26 mouse cellular contexts compared by ENCODE assay signal in genomic region chr5:108760002-108760401, GRCm38 (mm10). TPM values are rescaled to one million over a fixed set of nuclear protein-coding genes. Genes with fewer than 3 reads are reported as not detected.
"Had no signal": no experiment of that assay in that cellular context is flagged by ENCODE, and none has a peak within 500 bp of the region (broad histone marks: within the 10 kb centered on the region; RNA-seq: fewer than 3 reads in every experiment).

No protein-coding gene starts in this region.

- H3K27ac ChIP-seq: neural tube, embryonic 12.5 days; neural tube, embryonic 13.5 days; neural tube, embryonic 15.5 days; stomach, embryonic 15.5 days; stomach, postnatal 0 days had no signal

- H3K9me3 ChIP-seq: neural tube, embryonic 12.5 days; neural tube, embryonic 13.5 days; neural tube, embryonic 15.5 days; stomach, embryonic 15.5 days had no signal

- H3K9ac ChIP-seq: neural tube, embryonic 12.5 days; neural tube, embryonic 13.5 days; neural tube, embryonic 15.5 days; stomach, embryonic 15.5 days had no signal

- H3K36me3 ChIP-seq: neural tube, embryonic 12.5 days; neural tube, embryonic 13.5 days; neural tube, embryonic 15.5 days; stomach, embryonic 15.5 days had no signal

- H3K27me3 ChIP-seq: neural tube, embryonic 12.5 days; neural tube, embryonic 13.5 days; neural tube, embryonic 15.5 days; stomach, embryonic 15.5 days had no signal

- H3K4me1 ChIP-seq: neural tube, embryonic 12.5 days; neural tube, embryonic 13.5 days; neural tube, embryonic 15.5 days; stomach, embryonic 15.5 days had no signal

- H3K4me2 ChIP-seq: neural tube, embryonic 12.5 days; neural tube, embryonic 13.5 days; neural tube, embryonic 15.5 days; stomach, embryonic 15.5 days had no signal

- DNase-seq: retina, postnatal 1 day; right cerebral cortex, adult 18-20 months; right cerebral cortex, postnatal 14 days; right cerebral cortex, postnatal 25 days; right cerebral cortex, postnatal 4 days; spleen, adult 18-20 months; thymus, adult 18-20 months; thymus, adult 2 months; thymus, postnatal 14 days; thymus, postnatal 25 days; thymus, postnatal 36 days; thymus, postnatal 4 days had no signal

- H3K4me3 ChIP-seq: neural tube, embryonic 12.5 days; neural tube, embryonic 13.5 days; neural tube, embryonic 15.5 days; stomach, embryonic 15.5 days had no signal

RNA-seq across cellular contexts. Expression of gene Rnf212, which starts 14.8 kb away (rescaled TPM):
- total RNA-seq: neutrophil, adult 5-6 weeks had no signal
- polyA plus RNA-seq: neural tube, embryonic 12.5 days; neural tube, embryonic 13.5 days; neural tube, embryonic 14.5 days; neural tube, embryonic 15.5 days; stomach, embryonic 14.5 days; thymus, postnatal 0 days had no signal

RNA-seq across cellular contexts. Expression of gene Tmed11, which starts 35.2 kb away (rescaled TPM):
- total RNA-seq: neutrophil, adult 5-6 weeks had no signal
- polyA plus RNA-seq: neural tube, embryonic 12.5 days; neural tube, embryonic 13.5 days; neural tube, embryonic 14.5 days; neural tube, embryonic 15.5 days; small intestine, adult 2 months; stomach, embryonic 14.5 days; testis, adult 2 months; thymus, adult 2 months; thymus, postnatal 0 days; urinary bladder, adult 2 months had no signal

RNA-seq across cellular contexts. Expression of gene Vmn2r8, which starts 48.6 kb away (rescaled TPM):
- polyA plus RNA-seq: neural tube, embryonic 12.5 days; neural tube, embryonic 13.5 days; neural tube, embryonic 14.5 days; neural tube, embryonic 15.5 days; small intestine, adult 2 months; spleen, adult 2 months; stomach, embryonic 14.5 days; stomach, embryonic 16.5 days; stomach, postnatal 0 days; thymus, adult 2 months; thymus, postnatal 0 days; urinary bladder, adult 2 months had no signal
